Mouse (Mus musculus) embryonic facial prominence, embryonic 13.5 days (tissue): ENCODE measurements around the gene Scamp4. TPM values are rescaled to one million over a fixed set of nuclear protein-coding genes. Genes with fewer than 3 reads are reported as not detected.

Experiments used
- ATAC-seq: fragments of 200-750 bp; cut with Nextera tagmentation; 2 replicates; pipeline ENCODE4 v1.8.0; 2017; ENCODE audit warnings: low read depth; ENCODE audit not compliant: insufficient number of reproducible peaks, insufficient read depth, low FRiP score, low TSS enrichment
- H3K27ac ChIP-seq: fragments of 300-500 bp; sonication (generic); 2 replicates; pipeline ENCODE4 v1.5.1; 2015; ENCODE audit warnings: moderate library complexity, mild to moderate bottlenecking, inconsistent platforms
- H3K27me3 ChIP-seq: fragments of 300-500 bp; sonication (generic); 2 replicates; pipeline ENCODE4 v1.6.1; 2015; ENCODE audit warnings: mild to moderate bottlenecking, inconsistent platforms
- H3K36me3 ChIP-seq: fragments of 300-500 bp; sonication (generic); 2 replicates; pipeline ENCODE4 v1.6.1; 2015; ENCODE audit warnings: mild to moderate bottlenecking, inconsistent platforms
- H3K4me1 ChIP-seq: fragments of 300-500 bp; sonication (generic); 2 replicates; pipeline ENCODE4 v1.6.1; 2015; ENCODE audit warnings: inconsistent platforms
- H3K4me2 ChIP-seq: fragments of 300-500 bp; sonication (generic); 2 replicates; pipeline ENCODE4 v1.6.1; 2015; ENCODE audit warnings: moderate library complexity, mild to moderate bottlenecking, inconsistent platforms
- H3K4me3 ChIP-seq: fragments of 300-500 bp; sonication (generic); 2 replicates; pipeline ENCODE4 v1.5.1; 2015; ENCODE audit warnings: mild to moderate bottlenecking, inconsistent platforms
- H3K9ac ChIP-seq: fragments of 300-500 bp; sonication (generic); 2 replicates; pipeline ENCODE4 v1.6.1; 2015; ENCODE audit warnings: mild to moderate bottlenecking, inconsistent platforms
- H3K9me3 ChIP-seq: fragments of 300-500 bp; sonication (generic); 2 replicates; pipeline ENCODE4 v1.6.1; 2016; ENCODE audit warnings: inconsistent platforms
- WGBS: fragments of 180-500 bp; shearing (Covaris S2); methylation state at CpG from one replicate; pipeline ENCODE4 v1.1.7; 2015; ENCODE audit warnings: mixed read lengths; 5-methylcytosine and 5-hydroxymethylcytosine counted together
- polyA plus RNA-seq: library from polyadenylated mRNA; unstranded; fragments of >200 nt; fragmentation: Nextera tagmentation; extraction: Ambion mirVana; gene quantifications from 2 replicates; pipeline ENCODE4 v1.2.1, GENCODE M21; 2015

Scamp4 gene
- polyA plus RNA-seq, 1 experiment from 2014 or later, result 95.1 TPM

- H3K36me3 ChIP-seq, result peaks cover 18% of the 10 kb centered on the region
- H3K9me3 ChIP-seq, result no peaks in the 10 kb centered on the region
- no peaks in the 10 kb centered on the region for H3K27me3 ChIP-seq
- H3K27ac ChIP-seq, result peak overlapping the region; percentile 55; the same call in 1 of the 2 replicates
- peaks cover 72% of the 10 kb centered on the region for H3K4me1 ChIP-seq
- H3K9ac ChIP-seq, result peak overlapping the region; percentile 65
- ATAC-seq, result no peak
- 22% methylated on average over 30 of the region's 30 CpGs for WGBS
- peak overlapping the region; percentile 51 for H3K4me2 ChIP-seq
- H3K4me3 ChIP-seq, result peak overlapping the region; percentile 20
These were observed 31.5 kb upstream of the Scamp4 start for GRCm38 (mm10) chr10:80570871-80571836.

DNA sequence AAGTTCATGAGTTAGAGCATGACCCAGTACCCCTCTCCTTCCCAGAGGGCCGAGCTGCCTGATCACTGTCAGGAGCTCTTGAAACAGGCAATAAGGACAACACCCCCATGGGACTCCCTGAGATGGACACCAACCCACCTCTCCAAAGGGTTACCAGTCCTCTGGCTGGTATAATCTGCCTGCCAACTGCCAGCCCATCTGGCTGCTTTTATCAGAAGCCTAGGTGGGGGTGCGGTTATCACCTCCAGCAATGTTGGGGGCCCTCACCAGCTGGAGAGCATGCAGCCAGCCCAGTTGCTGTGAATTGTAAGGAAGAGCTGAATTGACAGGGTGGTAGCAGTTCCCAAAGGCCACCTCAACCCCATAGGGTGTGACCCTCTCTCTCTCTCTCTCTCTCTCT lies 30.2 kb upstream of the Scamp4 start:
- no peaks in the 10 kb centered on the region for H3K27me3 ChIP-seq
- H3K9me3 ChIP-seq, result no peaks in the 10 kb centered on the region
- whole genome bisulfite sequencing, result 84% methylated on average over 2 of the region's 2 CpGs
- H3K4me3 ChIP-seq, result no peak overlapping the region
- no peak overlapping the region for H3K9ac ChIP-seq
- no peak overlapping the region for H3K4me2 ChIP-seq
- peaks cover 65% of the 10 kb centered on the region for H3K4me1 ChIP-seq
- no peak overlapping the region for H3K27ac ChIP-seq
- H3K36me3 ChIP-seq, result peaks cover 14% of the 10 kb centered on the region
- no peak for ATAC-seq

DNA sequence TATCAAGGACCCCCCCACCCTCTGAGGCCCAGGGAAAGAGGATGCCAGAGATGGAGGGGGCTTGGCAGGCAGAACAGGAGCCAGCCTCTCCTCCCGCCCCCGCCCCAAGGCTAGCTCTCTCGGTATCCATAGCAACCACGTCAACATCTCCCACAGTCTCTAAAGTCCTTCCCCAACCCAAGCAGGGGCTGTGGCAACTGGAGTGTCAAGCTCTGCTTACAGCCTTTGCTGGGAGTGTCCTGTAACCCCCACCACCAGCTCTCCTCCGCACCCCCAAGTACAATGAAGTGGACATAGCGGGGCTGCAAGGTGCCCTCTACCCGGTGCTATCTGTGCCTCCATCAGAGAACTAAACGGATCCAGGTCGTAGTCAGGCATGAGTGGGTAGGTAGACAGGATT lies 28.7 kb upstream of the Scamp4 start:
- peak overlapping the region; percentile 86 for H3K9ac ChIP-seq
- H3K4me2 ChIP-seq, result peak overlapping the region; percentile 24; the same call in 1 of the 2 replicates
- no peak overlapping the region for H3K27ac ChIP-seq

GRCm38 (mm10) chr10:80574896-80575295 lies 27.8 kb upstream of the Scamp4 start:
- Histone ChIP-seq H3K4me3 (peak overlapping the region; percentile 89), H3K4me1 (peaks cover 76% of the 10 kb centered on the region), H3K4me2 (peak overlapping the region; percentile 88), H3K27ac (no peak overlapping the region), H3K36me3 (no peaks in the 10 kb centered on the region), H3K9me3 (no peaks in the 10 kb centered on the region), H3K9ac (peak overlapping the region; percentile 86), H3K27me3 (no peaks in the 10 kb centered on the region)
- ATAC-seq, result no peak
- WGBS, result 76% methylated on average over 3 of the region's 3 CpGs

More for the DNA sequence above, 28.7 kb upstream of the Scamp4 start:
- no peaks in the 10 kb centered on the region for H3K36me3 ChIP-seq
- no peak for ATAC-seq
- H3K27me3 ChIP-seq, result no peaks in the 10 kb centered on the region
- WGBS, result 53% methylated on average over 9 of the region's 9 CpGs
- peaks cover 74% of the 10 kb centered on the region for H3K4me1 ChIP-seq
- no peak overlapping the region for H3K4me3 ChIP-seq
- H3K9me3 ChIP-seq, result no peaks in the 10 kb centered on the region

DNA sequence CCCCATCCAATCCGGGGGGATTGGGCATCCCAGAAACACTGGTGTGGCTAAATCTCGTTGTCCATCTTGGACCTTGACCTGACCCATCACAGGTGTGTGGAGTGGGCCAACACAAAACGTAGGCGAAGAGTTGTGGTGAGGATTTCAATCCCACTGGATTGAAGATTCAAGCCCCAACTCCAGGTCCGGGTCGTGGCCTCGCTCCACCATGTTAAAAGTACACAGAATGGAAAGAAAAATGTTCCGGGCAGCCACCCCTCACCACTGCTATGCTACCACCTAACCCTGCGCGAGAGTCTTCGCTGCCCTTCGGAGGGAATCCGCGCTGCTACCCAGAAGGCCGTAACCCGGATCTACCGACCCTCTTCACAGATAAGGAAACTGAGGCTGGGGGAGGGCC lies 26.7 kb upstream of the Scamp4 start:
- H3K27me3 ChIP-seq, result no peaks in the 10 kb centered on the region
- H3K36me3 ChIP-seq, result no peaks in the 10 kb centered on the region
- ATAC-seq, result no peak
- H3K9ac ChIP-seq, result peak overlapping the region; percentile 86
- peak overlapping the region; percentile 89 for H3K4me3 ChIP-seq
- peak overlapping the region; percentile 88 for H3K4me2 ChIP-seq
- H3K4me1 ChIP-seq, result peaks cover 66% of the 10 kb centered on the region
- peak overlapping the region; percentile 95; the same call in 1 of the 2 replicates for H3K27ac ChIP-seq
- 12% methylated on average over 17 of the region's 17 CpGs for WGBS
- H3K9me3 ChIP-seq, result no peaks in the 10 kb centered on the region

- Histone ChIP-seq H3K9me3 (no peaks in the 10 kb centered on the region), H3K36me3 (no peaks in the 10 kb centered on the region), H3K27ac (peak overlapping the region; percentile 95), H3K4me1 (peaks cover 59% of the 10 kb centered on the region), H3K4me3 (peak overlapping the region; percentile 89), H3K9ac (peak overlapping the region; percentile 86), H3K4me2 (peak overlapping the region; percentile 88), H3K27me3 (no peaks in the 10 kb centered on the region)
- under 1% methylated on average over 94 of the region's 96 CpGs for WGBS
- no peak; the same call in 1 of the 2 replicates for ATAC-seq
These were observed 26.1 kb upstream of the Scamp4 start for GRCm38 (mm10) chr10:80576351-80577194.

GRCm38 (mm10) chr10:80577195-80578130 lies 25.2 kb upstream of the Scamp4 start, which contains the start of gene Klf16:
Klf16 (minus strand) TSS chr10:80577321.
- H3K9ac ChIP-seq, result peak within 1 kb of the TSS; percentile 86
- H3K4me3 ChIP-seq, result peak within 1 kb of the TSS; percentile 89
- WGBS, result under 1% methylated on average over 94 of the region's 97 CpGs
- ATAC-seq, result peak; percentile 82
- H3K4me1 ChIP-seq, result peaks cover 50% of the 10 kb centered on the region
- peak within 1 kb of the TSS; percentile 88 for H3K4me2 ChIP-seq
- H3K9me3 ChIP-seq, result no peaks in the 10 kb centered on the region
- H3K27ac ChIP-seq, result peak within 1 kb of the TSS; percentile 95
- peaks cover 2% of the 10 kb centered on the region; the same call in 1 of the 2 replicates for H3K36me3 ChIP-seq
- H3K27me3 ChIP-seq, result no peaks in the 10 kb centered on the region

DNA sequence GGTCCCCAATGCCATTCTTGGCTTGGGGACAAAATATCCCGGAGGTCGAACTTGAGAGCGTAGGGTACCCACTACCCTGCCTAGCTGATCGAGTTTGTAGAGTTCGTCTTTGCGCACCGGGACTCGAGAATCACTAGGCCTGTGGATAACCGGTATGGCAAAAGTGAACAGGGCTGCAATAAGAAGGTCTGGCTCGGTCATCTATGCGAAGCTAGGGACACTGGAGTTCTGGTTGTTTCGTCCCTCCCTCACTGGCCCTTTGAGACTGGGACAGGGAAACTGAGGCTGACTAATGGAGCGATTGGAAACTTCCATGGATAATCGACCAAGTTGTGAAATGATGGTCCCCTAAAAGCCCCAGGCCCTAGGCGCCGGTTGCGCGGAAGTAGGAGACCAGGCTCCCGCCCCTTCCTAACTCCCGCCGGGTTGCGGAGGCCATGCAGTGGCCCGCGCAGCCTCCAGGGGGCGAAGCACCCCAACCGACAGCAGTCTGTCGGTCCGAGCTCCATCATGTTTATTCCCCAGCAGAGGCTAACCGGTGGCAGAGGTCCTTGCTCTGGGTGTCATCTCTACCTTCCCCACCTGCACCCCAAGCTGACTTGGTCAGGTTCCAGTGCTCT lies 24.4 kb upstream of the Scamp4 start:
- peaks cover 46% of the 10 kb centered on the region for H3K4me1 ChIP-seq

DNA sequence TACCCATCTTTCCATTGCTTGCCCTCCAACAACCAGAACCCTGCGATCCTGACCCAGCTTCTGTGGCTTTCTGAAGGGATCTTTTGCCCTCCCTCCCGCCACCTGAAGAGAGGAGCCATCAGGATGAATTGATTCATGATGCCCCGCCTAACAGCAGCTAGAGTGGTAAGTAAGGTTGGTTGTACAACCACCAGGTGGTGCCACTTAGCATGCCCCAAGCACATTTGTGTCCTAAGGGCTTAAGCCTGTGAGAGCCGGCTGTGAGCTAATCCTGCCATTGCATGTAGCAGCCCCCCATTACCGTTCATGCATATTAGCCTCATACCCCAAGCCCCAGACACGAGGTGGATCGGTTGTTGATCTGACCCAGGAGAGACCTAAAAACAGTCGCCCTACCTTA lies 23.8 kb upstream of the Scamp4 start:
- ATAC-seq, result no peak
- Histone ChIP-seq H3K9me3 (no peaks in the 10 kb centered on the region), H3K4me1 (peaks cover 39% of the 10 kb centered on the region), H3K4me3 (peak overlapping the region; percentile 89), H3K4me2 (peak overlapping the region; percentile 88), H3K9ac (peak overlapping the region; percentile 86), H3K27me3 (no peaks in the 10 kb centered on the region), H3K27ac (peak overlapping the region; percentile 95), H3K36me3 (peaks cover 13% of the 10 kb centered on the region)
- WGBS, result 5% methylated on average over 8 of the region's 8 CpGs

More for the DNA sequence above, 24.4 kb upstream of the Scamp4 start:
- Histone ChIP-seq H3K4me3 (peak overlapping the region; percentile 89), H3K36me3 (peaks cover 6% of the 10 kb centered on the region), H3K27me3 (no peaks in the 10 kb centered on the region), H3K27ac (peak overlapping the region; percentile 95), H3K9ac (peak overlapping the region; percentile 86), H3K9me3 (no peaks in the 10 kb centered on the region), H3K4me2 (peak overlapping the region; percentile 88)
- no peak; the same call in 1 of the 2 replicates for ATAC-seq
- under 1% methylated on average over 29 of the region's 29 CpGs for WGBS

GRCm38 (mm10) chr10:80583047-80583446 lies 19.6 kb upstream of the Scamp4 start:
- Histone ChIP-seq H3K4me3 (no peak overlapping the region), H3K27me3 (no peaks in the 10 kb centered on the region), H3K27ac (peak overlapping the region; percentile 23; the same call in 1 of the 2 replicates), H3K36me3 (peaks cover 42% of the 10 kb centered on the region), H3K9ac (no peak overlapping the region), H3K9me3 (no peaks in the 10 kb centered on the region), H3K4me2 (no peak overlapping the region), H3K4me1 (peaks cover 36% of the 10 kb centered on the region)
- ATAC-seq, result no peak
- 90% methylated on average over 5 of the region's 5 CpGs for WGBS
